Mouse (Mus musculus): ENCODE measurements around the gene Ankrd17.

DNA sequence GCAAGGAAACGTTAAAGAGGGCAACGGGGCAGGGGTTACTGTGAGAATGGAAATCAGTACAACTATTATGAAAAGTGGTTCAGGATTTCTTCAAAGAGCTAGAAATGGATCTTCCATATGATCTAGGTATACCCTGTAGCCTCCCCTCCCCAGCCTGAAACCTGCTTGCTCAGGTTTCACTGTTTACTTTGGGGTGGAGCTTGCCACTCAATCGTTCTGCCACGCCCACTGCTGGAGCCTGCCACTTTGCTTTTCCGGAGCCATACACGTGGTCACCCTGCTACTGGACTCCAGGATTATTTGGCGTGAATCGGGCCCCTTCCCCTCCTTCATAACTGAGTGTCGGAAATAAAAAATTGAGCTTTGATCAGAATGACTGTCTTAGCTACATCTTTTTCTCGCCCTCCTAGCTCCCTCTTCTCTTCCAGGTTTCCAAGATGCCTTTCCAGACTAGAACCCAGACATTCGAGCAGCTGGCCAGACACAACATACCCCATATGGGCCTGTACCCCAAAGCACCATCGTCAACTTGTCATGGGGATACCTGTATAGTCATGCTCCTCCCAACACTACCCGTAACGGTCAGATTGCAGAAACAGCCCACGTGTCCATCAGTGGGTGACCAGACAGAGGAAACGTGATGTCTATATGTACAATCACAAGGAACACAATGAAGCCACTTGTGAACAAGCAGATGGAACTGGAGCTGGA is 166.3 kb downstream of the Ankrd17 start:
- TF ChIP-seq MAX (IDR thresholded peaks at IDR 0.05; ENCODE audit: low read depth) (no peak), MYOG (IDR thresholded peaks at IDR 0.05; ENCODE audit: control insufficient read depth in 1 of 3, insufficient read depth in 1 of 3, insufficient read length in 2 of 3, low read depth in 2 of 3) (no peak), POLR2A (IDR thresholded peaks at IDR 0.05; ENCODE audit: insufficient read length, low read depth) (no peak), TCF12 (IDR thresholded peaks at IDR 0.05; ENCODE audit: insufficient read depth, poor library complexity, severe bottlenecking) (no peak), USF1 (IDR thresholded peaks at IDR 0.05; ENCODE audit: low read depth) (no peak)

All from myocyte (in vitro differentiated cells).